Mouse (Mus musculus): ENCODE measurements around the gene Rtl9.

The Rtl9 gene

GRCm38 (mm10) chrX:143099044-143099754 is at the start of gene Rtl9:
Rtl9 (plus strand) TSS chrX:143099594.
- peak; percentile 12 for DNase-seq

GRCm38 (mm10) chrX:143051478-143051877 is 47.9 kb upstream of the Rtl9 start:
- peak; percentile 38 for DNase-seq

- DNase-seq: no peak
Measured at GRCm38 (mm10) chrX:143051921-143052320, 47.5 kb upstream of the Rtl9 start.

- peak; percentile 53 for DNase-seq
Measured at GRCm38 (mm10) chrX:143058829-143059228, 40.6 kb upstream of the Rtl9 start.

- DNase-seq: no peak
Measured at GRCm38 (mm10) chrX:143062641-143063355, 36.6 kb upstream of the Rtl9 start.

- DNase-seq: no peak
Measured at GRCm38 (mm10) chrX:143063780-143064179, 35.6 kb upstream of the Rtl9 start.

- no peak for DNase-seq
Measured at GRCm38 (mm10) chrX:143064288-143064687, 35.1 kb upstream of the Rtl9 start.

GRCm38 (mm10) chrX:143066320-143067114 is 32.9 kb upstream of the Rtl9 start:
- peak; percentile 15 for DNase-seq

- DNase-seq: peak; percentile 22
Measured at GRCm38 (mm10) chrX:143067115-143067514, 32.3 kb upstream of the Rtl9 start.

GRCm38 (mm10) chrX:143067576-143067975 is 31.8 kb upstream of the Rtl9 start:
- no peak for DNase-seq

- no peak for DNase-seq
Measured at GRCm38 (mm10) chrX:143080458-143081336, 18.7 kb upstream of the Rtl9 start.

GRCm38 (mm10) chrX:143082732-143083131 is 16.7 kb upstream of the Rtl9 start:
- peak; percentile 32 for DNase-seq

GRCm38 (mm10) chrX:143088225-143088624 is 11.2 kb upstream of the Rtl9 start:
- DNase-seq: no peak

GRCm38 (mm10) chrX:143090904-143091588 is 8.3 kb upstream of the Rtl9 start:
- DNase-seq: no peak

- DNase-seq: no peak
Measured at GRCm38 (mm10) chrX:143097551-143097950, 1.8 kb upstream of the Rtl9 start.

- no peak for DNase-seq
Measured at GRCm38 (mm10) chrX:143103146-143103545, 3.8 kb downstream of the Rtl9 start.

GRCm38 (mm10) chrX:143105866-143106265 is 6.5 kb downstream of the Rtl9 start:
- DNase-seq: no peak

- DNase-seq: no peak
Measured at GRCm38 (mm10) chrX:143112546-143112945, 13.2 kb downstream of the Rtl9 start.

Measured in cerebellum, adult 8-10 months (tissue).